Mouse (Mus musculus): ENCODE results near the gene Olfr1350. TPM values are rescaled to one million over a fixed set of nuclear protein-coding genes. Genes with fewer than 3 reads are reported as not detected.
"Not testable (repeated sequence)": the region's sequence is repeated elsewhere in the genome, so short reads cannot be mapped to it uniquely, and the experiment has no call there.

The Olfr1350 gene
- total RNA-seq (2021) = not detected
- long read RNA-seq, experiment 1 = 0 reads
- long read RNA-seq, experiment 2 = 0 reads

GRCm38 (mm10) chr7:6564541-6564940 is at the start of gene Olfr1350:
TSS of gene Olfr1350 (plus strand) at chr7:6564841.
- intact Hi-C loops (cut with DNase I) = no loop called here
- DNase-seq = no peak

GRCm38 (mm10) chr7:6521666-6522065 is 43.0 kb upstream of the Olfr1350 start:
- no peak for DNase-seq
- intact Hi-C loops (cut with DNase I) = no loop called here

GRCm38 (mm10) chr7:6522850-6523249 is 41.8 kb upstream of the Olfr1350 start, which contains the start of gene Olfr1349:
TSS of gene Olfr1349 (minus strand) at chr7:6522950.
- intact Hi-C loops (cut with DNase I) = no loop called here
- no peak for DNase-seq

- DNase-seq = no peak
- intact Hi-C loops (cut with DNase I) = no loop called here
These were observed 39.6 kb upstream of the Olfr1350 start for GRCm38 (mm10) chr7:6525001-6525400.

GRCm38 (mm10) chr7:6526141-6526540 is 38.5 kb upstream of the Olfr1350 start:
- no peak for DNase-seq
- intact Hi-C loops (cut with DNase I) = no loop called here

- intact Hi-C loops (cut with DNase I) = loop anchor here (5.0 kb wide), 1 partner anchor 351 kb away; no protein-coding TSS in a partner anchor
- DNase-seq = no peak
These were observed 21.6 kb downstream of the Olfr1350 start for GRCm38 (mm10) chr7:6586096-6586759.

- intact Hi-C loops (cut with DNase I) = loop anchor here (5.0 kb wide), 1 partner anchor 349 kb away; no protein-coding TSS in a partner anchor
- DNase-seq = not testable (repeated sequence)
These were observed 24.1 kb downstream of the Olfr1350 start for GRCm38 (mm10) chr7:6588766-6589165.

- DNase-seq = no peak
- intact Hi-C loops (cut with DNase I) = no loop called here
These were observed 38.7 kb downstream of the Olfr1350 start for GRCm38 (mm10) chr7:6603331-6603730.

Other genes starting within 250 kb of the Olfr1350 start
- under 1 TPM; 0.46 to 0.49 TPM for gene Zfp583, start 233.6 kb upstream of the Olfr1350 start, total RNA-seq (2021)
- gene Gm3854, start 221.1 kb upstream of the Olfr1350 start, total RNA-seq (2021) = under 1 TPM; 0.18 to 0.32 TPM
- gene Zfp78, start 201.6 kb upstream of the Olfr1350 start, total RNA-seq (2021) = 1 to 10 TPM; 1.4 to 2.2 TPM
- gene Zfp28, start 181.5 kb upstream of the Olfr1350 start, total RNA-seq (2021) = 1 to 10 TPM in 1 of 2 experiments, under 1 TPM in 1; 0.77 to 1.2 TPM
- gene Smim17, start 166.1 kb upstream of the Olfr1350 start, total RNA-seq (2021) = under 1 TPM in 1 of 2 experiments, not detected in 1; 0.32 TPM
- not detected for gene Gm20715, start 154.6 kb upstream of the Olfr1350 start, total RNA-seq (2021)
- gene Olfr1344, start 126.2 kb upstream of the Olfr1350 start, total RNA-seq (2021) = not detected
- not detected for gene Olfr1336, start 108.7 kb upstream of the Olfr1350 start, total RNA-seq (2021)
- not detected for gene Olfr1346, start 97.7 kb upstream of the Olfr1350 start, total RNA-seq (2021)
- gene Olfr5, start 77.9 kb upstream of the Olfr1350 start, total RNA-seq (2021) = not detected
- gene Olfr1347, start 65.1 kb upstream of the Olfr1350 start, total RNA-seq (2021) = not detected
- not detected for gene Olfr1348, start 56.1 kb upstream of the Olfr1350 start, total RNA-seq (2021)
- gene Olfr1349, start 41.9 kb upstream of the Olfr1350 start, total RNA-seq (2021) = not detected
- gene Zim1, start 131.6 kb downstream of the Olfr1350 start, total RNA-seq (2021) = 1 to 10 TPM; 4.5 to 5.5 TPM
- 10 to 100 TPM in 1 of 2 experiments, 1 to 10 TPM in 1; 9.0 to 11.3 TPM for gene Peg3, start 165.6 kb downstream of the Olfr1350 start, total RNA-seq (2021)
- under 1 TPM; 0.31 to 0.59 TPM for gene Usp29, start 165.7 kb downstream of the Olfr1350 start, total RNA-seq (2021)